Mouse (Mus musculus) forebrain, embryonic 14.5 days (tissue): ENCODE data around the gene 1700030K09Rik. TPM values are rescaled to one million over a fixed set of nuclear protein-coding genes. Genes with fewer than 3 reads are reported as not detected.

ENCODE experiments used
- ATAC-seq: fragments of 200-750 bp; cut with Nextera tagmentation; 2 replicates; pipeline ENCODE4 v1.8.0; 2017; ENCODE audit warnings: mild to moderate bottlenecking, moderate library complexity
- DNase-seq: peaks from one replicate; pipeline ENCODE4 v3.0.0-alpha.2; 2015; ENCODE audit warnings: low spot score
- H3K27ac ChIP-seq: fragments of 300-500 bp; sonication (generic); 2 replicates; pipeline ENCODE4 v1.5.1; 2014; ENCODE audit warnings: low read depth, mild to moderate bottlenecking, control low read depth, low read length, moderate library complexity
- H3K27me3 ChIP-seq: fragments of 300-500 bp; sonication (generic); replicated peaks from 2 replicates; pipeline ENCODE4 v1.6.1; 2014; ENCODE audit warnings: low read length, control low read depth, mixed read lengths; ENCODE audit not compliant: control insufficient read depth, insufficient read depth
- H3K36me3 ChIP-seq: fragments of 300-500 bp; sonication (generic); 2 replicates; pipeline ENCODE4 v1.6.1; 2014; ENCODE audit warnings: low read length, control low read depth; ENCODE audit not compliant: control insufficient read depth, insufficient read depth
- H3K4me1 ChIP-seq: fragments of 300-500 bp; sonication (generic); 2 replicates; pipeline ENCODE4 v1.6.1; 2014; ENCODE audit warnings: antibody characterized with exemption, low read length, control low read depth; ENCODE audit not compliant: control insufficient read depth, insufficient read depth
- H3K4me2 ChIP-seq: fragments of 300-500 bp; sonication (generic); 2 replicates; pipeline ENCODE4 v1.6.1; 2014; ENCODE audit warnings: mild to moderate bottlenecking, control low read depth, low read length
- H3K4me3 ChIP-seq: fragments of 300-500 bp; sonication (generic); 2 replicates; pipeline ENCODE4 v1.5.1; 2014; ENCODE audit warnings: low read depth, low read length, control low read depth
- H3K9ac ChIP-seq: fragments of 300-500 bp; sonication (generic); 2 replicates; pipeline ENCODE4 v1.6.1; 2014; ENCODE audit warnings: mild to moderate bottlenecking, low read length, control low read depth, moderate library complexity
- H3K9me3 ChIP-seq: fragments of 300-500 bp; sonication (generic); replicated peaks from 2 replicates; pipeline ENCODE4 v1.6.1; 2016; ENCODE audit warnings: low read length, control low read depth, mixed read lengths; ENCODE audit not compliant: control insufficient read depth
- WGBS: fragments of 180-500 bp; shearing (Covaris S2); extraction: QIAGEN DNeasy Blood & Tissue Kit; methylation state at CpG from one replicate; pipeline ENCODE4 v1.1.7; 2014; 5-methylcytosine and 5-hydroxymethylcytosine counted together
- polyA plus RNA-seq: library from polyadenylated mRNA; unstranded; fragments of >200 nt; fragmentation: Nextera tagmentation; extraction: Ambion mirVana; gene quantifications from 2 replicates; pipeline ENCODE4 v1.2.1, GENCODE M21; 2014

Gene 1700030K09Rik
- polyA plus RNA-seq, 1 experiment from 2014 or later, result 14.8 TPM

DNA sequence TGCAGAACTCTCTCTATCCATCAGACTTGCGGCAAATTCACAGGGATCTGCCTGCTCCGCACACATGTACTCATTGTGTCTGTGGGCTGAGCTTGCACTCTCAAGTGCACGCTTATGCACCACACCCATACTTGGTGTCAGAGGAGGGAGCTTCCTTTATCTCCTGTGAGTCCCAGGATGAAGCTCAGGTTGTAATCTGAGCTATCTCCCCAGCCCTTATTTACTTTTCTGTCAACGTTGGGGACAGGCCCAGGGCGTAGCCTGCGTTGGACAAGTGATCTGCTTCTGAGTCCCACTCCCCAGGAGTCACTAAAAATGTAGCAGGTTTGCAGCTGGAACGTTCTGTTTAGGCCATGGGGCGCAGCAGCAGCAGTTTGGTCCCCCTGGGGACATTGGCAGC lies 7.8 kb downstream of the 1700030K09Rik start:
- Histone ChIP-seq H3K36me3 (peaks cover 70% of the 10 kb centered on the region), H3K4me1 (no peaks in the 10 kb centered on the region), H3K4me3 (no peak overlapping the region), H3K27ac (no peak overlapping the region), H3K9me3 (no peaks in the 10 kb centered on the region), H3K9ac (no peak overlapping the region), H3K27me3 (no peaks in the 10 kb centered on the region), H3K4me2 (no peak overlapping the region)
- ATAC-seq, result no peak
- 86% methylated on average over 8 of the region's 8 CpGs for WGBS
- no peak for DNase-seq

GRCm38 (mm10) chr8:72453904-72454303 lies 10.2 kb downstream of the 1700030K09Rik start:
- H3K36me3 ChIP-seq, result peaks cover 72% of the 10 kb centered on the region
- no peak overlapping the region for H3K27ac ChIP-seq

GRCm38 (mm10) chr8:72455317-72455716 lies 11.6 kb downstream of the 1700030K09Rik start:
- H3K27me3 ChIP-seq, result no peaks in the 10 kb centered on the region
- H3K4me1 ChIP-seq, result no peaks in the 10 kb centered on the region
- no peak overlapping the region for H3K9ac ChIP-seq
- no peak for ATAC-seq
- H3K9me3 ChIP-seq, result no peaks in the 10 kb centered on the region
- H3K27ac ChIP-seq, result no peak overlapping the region
- no peak for DNase-seq
- no peak overlapping the region for H3K4me2 ChIP-seq
- 87% methylated on average over 4 of the region's 4 CpGs for WGBS
- no peak overlapping the region for H3K4me3 ChIP-seq
- H3K36me3 ChIP-seq, result peaks cover 72% of the 10 kb centered on the region

More at GRCm38 (mm10) chr8:72453904-72454303, 10.2 kb downstream of the 1700030K09Rik start:
- Histone ChIP-seq H3K4me1 (no peaks in the 10 kb centered on the region), H3K4me3 (no peak overlapping the region), H3K9ac (no peak overlapping the region), H3K4me2 (no peak overlapping the region), H3K27me3 (no peaks in the 10 kb centered on the region), H3K9me3 (no peaks in the 10 kb centered on the region)
- DNase-seq, result no peak
- ATAC-seq, result no peak
- WGBS, result 95% methylated on average over 2 of the region's 2 CpGs

GRCm38 (mm10) chr8:72457806-72458205 lies 14.1 kb downstream of the 1700030K09Rik start:
- 88% methylated on average over 3 of the region's 3 CpGs for WGBS
- H3K9me3 ChIP-seq, result no peaks in the 10 kb centered on the region
- H3K36me3 ChIP-seq, result peaks cover 76% of the 10 kb centered on the region
- H3K9ac ChIP-seq, result no peak overlapping the region
- H3K27ac ChIP-seq, result no peak overlapping the region
- H3K4me1 ChIP-seq, result no peaks in the 10 kb centered on the region
- ATAC-seq, result no peak
- no peak for DNase-seq
- no peaks in the 10 kb centered on the region for H3K27me3 ChIP-seq
- H3K4me3 ChIP-seq, result no peak overlapping the region
- no peak overlapping the region for H3K4me2 ChIP-seq

DNA sequence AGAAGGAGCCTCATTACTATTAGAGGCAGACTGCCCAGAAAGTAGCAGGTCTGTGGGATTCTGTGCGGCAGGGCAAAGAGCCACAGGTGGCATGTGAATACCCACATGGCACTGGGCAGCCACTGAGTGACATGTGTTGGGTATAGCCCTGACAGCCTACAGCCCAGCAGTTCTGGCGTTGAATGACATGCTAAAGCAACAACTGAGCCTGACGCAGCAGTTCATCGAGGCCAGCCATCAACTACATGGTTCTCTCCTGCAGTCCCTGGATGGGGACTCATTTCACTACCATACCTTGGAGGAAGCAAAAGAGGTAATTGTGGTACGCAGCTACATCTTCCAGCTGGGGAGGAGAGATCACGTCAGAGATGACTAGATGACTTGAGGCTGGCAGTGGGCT lies 14.8 kb downstream of the 1700030K09Rik start:
- Histone ChIP-seq H3K36me3 (peaks cover 79% of the 10 kb centered on the region), H3K9ac (no peak overlapping the region), H3K4me3 (no peak overlapping the region), H3K9me3 (no peaks in the 10 kb centered on the region), H3K27me3 (no peaks in the 10 kb centered on the region), H3K4me1 (no peaks in the 10 kb centered on the region), H3K27ac (no peak overlapping the region), H3K4me2 (no peak overlapping the region)
- WGBS, result 89% methylated on average over 6 of the region's 6 CpGs
- ATAC-seq, result no peak
- DNase-seq, result no peak

- ATAC-seq (no peak), DNase-seq (no peak)
- no peaks in the 10 kb centered on the region for H3K9me3 ChIP-seq
- no peak overlapping the region for H3K27ac ChIP-seq
- H3K4me2 ChIP-seq, result no peak overlapping the region
- peaks cover 80% of the 10 kb centered on the region for H3K36me3 ChIP-seq
- H3K4me1 ChIP-seq, result no peaks in the 10 kb centered on the region
- H3K27me3 ChIP-seq, result no peaks in the 10 kb centered on the region
- WGBS, result 92% methylated on average over 4 of the region's 4 CpGs
- H3K9ac ChIP-seq, result no peak overlapping the region
- H3K4me3 ChIP-seq, result no peak overlapping the region
Observed at GRCm38 (mm10) chr8:72459881-72460533, 16.3 kb downstream of the 1700030K09Rik start.

DNA sequence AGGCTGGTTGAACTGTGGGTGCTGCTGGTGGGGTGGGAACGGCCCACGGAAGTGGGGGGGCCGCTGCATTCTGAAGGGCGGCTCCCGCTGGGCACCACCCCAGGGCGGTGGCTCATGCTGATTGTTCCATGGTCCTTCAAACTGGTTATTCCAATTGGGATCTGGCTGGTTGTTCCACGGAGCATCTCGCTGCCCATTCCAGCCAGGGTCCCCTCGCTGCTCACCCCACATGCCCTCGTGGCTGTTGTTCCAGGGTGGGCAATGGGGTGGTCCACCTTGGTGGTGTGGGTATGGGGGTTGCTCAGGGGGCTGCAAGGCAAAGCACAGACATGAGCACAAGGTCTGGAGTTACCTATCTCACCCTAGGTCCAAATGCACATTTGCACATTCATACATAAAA lies 20.5 kb downstream of the 1700030K09Rik start:
- no peak overlapping the region for H3K27ac ChIP-seq
- ATAC-seq (no peak), DNase-seq (no peak)
- H3K4me3 ChIP-seq, result no peak overlapping the region
- H3K4me1 ChIP-seq, result no peaks in the 10 kb centered on the region
- no peaks in the 10 kb centered on the region for H3K9me3 ChIP-seq
- peaks cover 100% of the 10 kb centered on the region for H3K36me3 ChIP-seq
- no peak overlapping the region for H3K9ac ChIP-seq
- H3K4me2 ChIP-seq, result no peak overlapping the region
- WGBS, result 93% methylated on average over 10 of the region's 10 CpGs
- H3K27me3 ChIP-seq, result no peaks in the 10 kb centered on the region

DNA sequence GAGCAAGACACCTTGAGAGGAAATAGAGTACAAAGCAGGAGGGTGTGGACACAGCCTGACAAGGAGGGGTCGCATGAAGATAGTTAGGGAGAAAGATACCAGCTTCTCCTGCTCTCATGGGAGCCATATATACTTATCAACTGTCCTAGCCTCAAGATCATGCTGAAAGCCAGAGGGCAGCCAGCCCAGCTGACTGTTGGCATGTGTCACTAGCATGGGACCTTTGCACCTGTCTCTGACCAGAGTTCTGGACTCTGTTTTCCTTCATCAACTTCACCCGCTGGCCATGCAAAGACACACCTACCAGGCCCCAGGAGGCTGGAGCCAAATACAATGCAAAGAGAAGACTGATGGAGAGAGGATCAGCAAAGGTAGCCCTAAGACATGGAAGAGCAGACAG lies 25.6 kb downstream of the 1700030K09Rik start:
- ATAC-seq (no peak), DNase-seq (no peak)
- H3K4me2 ChIP-seq, result no peak overlapping the region
- no peak overlapping the region for H3K27ac ChIP-seq
- 91% methylated on average over 2 of the region's 2 CpGs for WGBS
- no peaks in the 10 kb centered on the region for H3K27me3 ChIP-seq
- no peaks in the 10 kb centered on the region for H3K9me3 ChIP-seq
- no peak overlapping the region for H3K4me3 ChIP-seq
- peaks cover 92% of the 10 kb centered on the region for H3K36me3 ChIP-seq
- peaks cover 2% of the 10 kb centered on the region for H3K4me1 ChIP-seq
- H3K9ac ChIP-seq, result no peak overlapping the region

DNA sequence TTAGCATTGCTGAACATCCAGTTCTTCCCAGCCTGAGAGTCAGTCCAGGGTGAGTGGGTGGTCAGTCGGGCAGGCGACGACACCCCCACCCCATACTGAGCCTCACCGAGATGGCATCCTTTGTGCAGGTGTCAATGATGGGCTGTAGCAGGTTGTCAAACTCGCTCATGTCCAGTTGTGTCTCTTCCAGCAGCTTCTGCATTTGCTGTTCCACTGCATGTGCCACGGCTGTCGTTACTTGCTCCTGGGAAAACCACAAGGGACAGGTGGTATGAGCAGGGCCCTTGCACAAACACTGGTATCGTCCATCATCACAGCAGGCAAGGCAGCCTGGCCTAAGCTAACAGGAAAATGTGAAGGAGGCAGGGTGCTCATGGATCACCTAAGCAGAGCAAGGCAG lies 26.3 kb downstream of the 1700030K09Rik start:
- Histone ChIP-seq H3K9ac (no peak overlapping the region), H3K4me3 (no peak overlapping the region), H3K4me2 (no peak overlapping the region), H3K27me3 (no peaks in the 10 kb centered on the region), H3K27ac (no peak overlapping the region), H3K4me1 (peaks cover 4% of the 10 kb centered on the region), H3K9me3 (no peaks in the 10 kb centered on the region), H3K36me3 (peaks cover 85% of the 10 kb centered on the region)
- no peak for ATAC-seq
- 93% methylated on average over 8 of the region's 8 CpGs for WGBS
- no peak for DNase-seq
